Mouse (Mus musculus) ES-Bruce4 (cell line): ENCODE measurements around the gene Olfr399. TPM values are rescaled to one million over a fixed set of nuclear protein-coding genes. Genes with fewer than 3 reads are reported as not detected.

Source experiments
- H3K27ac ChIP-seq: 2 replicates; pipeline ENCODE4 v1.5.1; 2012; ENCODE audit warnings: low read length, inconsistent platforms; ENCODE audit not compliant: insufficient read depth
- H3K27me3 ChIP-seq: 2 replicates; pipeline ENCODE4 v1.6.1; 2012; ENCODE audit warnings: mild to moderate bottlenecking, low read length, inconsistent platforms; ENCODE audit not compliant: control insufficient read depth, poor library complexity, insufficient read depth, severe bottlenecking
- H3K36me3 ChIP-seq: 2 replicates; pipeline ENCODE4 v1.6.1; 2012; ENCODE audit warnings: inconsistent platforms, mild to moderate bottlenecking, low read length, moderate library complexity; ENCODE audit not compliant: control insufficient read depth, poor library complexity, insufficient read depth, severe bottlenecking
- H3K4me1 ChIP-seq: one replicate; pipeline ENCODE4 v1.8.1; 2011; ENCODE audit warnings: low read length; ENCODE audit not compliant: control insufficient read depth, insufficient read depth
- H3K4me3 ChIP-seq: 2 replicates; pipeline ENCODE4 v1.5.1; 2011; ENCODE audit warnings: low read depth, mild to moderate bottlenecking, low read length
- H3K9ac ChIP-seq: 2 replicates; pipeline ENCODE4 v1.6.1; 2012; ENCODE audit warnings: low read depth, mild to moderate bottlenecking, inconsistent platforms; ENCODE audit not compliant: poor library complexity, severe bottlenecking
- H3K9me3 ChIP-seq: replicated peaks from 2 replicates; pipeline ENCODE4 v1.6.1; 2012; ENCODE audit warnings: mild to moderate bottlenecking, low read length, inconsistent platforms; ENCODE audit not compliant: control insufficient read depth, poor library complexity, insufficient read depth, severe bottlenecking
- CTCF ChIP-seq: IDR thresholded peaks from one replicate; pipeline ENCODE4 v1.8.1; 2011; ENCODE audit warnings: low read depth, low read length
- EP300 ChIP-seq: IDR thresholded peaks from 2 replicates; pipeline ENCODE4 v1.6.1; 2011; ENCODE audit warnings: low read depth, low read length; ENCODE audit not compliant: insufficient read depth
- POLR2A ChIP-seq: IDR thresholded peaks from one replicate; pipeline ENCODE4 v1.8.1; 2011; ENCODE audit warnings: low read length; ENCODE audit not compliant: insufficient read depth
- polyA plus RNA-seq: library from polyadenylated mRNA; stranded (reverse); fragments of >200 nt; gene quantifications from 2 replicates; pipeline ENCODE4 v1.2.4, GENCODE M21; 2011; ENCODE audit warnings: low read depth; ENCODE audit not compliant: missing spikeins, insufficient read depth, insufficient read length

Olfr399 gene
- not detected in 2 replicates for polyA plus RNA-seq

GRCm38 (mm10) chr11:74056451-74056850, at the start of gene Olfr399, which contains the start of gene Olfr139:
TSS of gene Olfr399 (minus strand) at chr11:74056615.
TSS of gene Olfr139 (minus strand) at chr11:74056551.
- Histone ChIP-seq H3K4me3 (no peak within 1 kb of the TSS), H3K27ac (no peak within 1 kb of the TSS), H3K9ac (no peak within 1 kb of the TSS), H3K4me1 (no peaks in the 10 kb centered on the region), H3K27me3 (no peaks in the 10 kb centered on the region), H3K9me3 (no peaks in the 10 kb centered on the region), H3K36me3 (no peaks in the 10 kb centered on the region)
- TF ChIP-seq CTCF, result no peak
- TF ChIP-seq POLR2A, result no peak
- no peak for TF ChIP-seq EP300

- H3K9me3 ChIP-seq, result peaks cover 11% of the 10 kb centered on the region
- H3K4me3 ChIP-seq, result no peak overlapping the region
- H3K36me3 ChIP-seq, result no peaks in the 10 kb centered on the region
- TF ChIP-seq CTCF (no peak), POLR2A (no peak), EP300 (no peak)
- H3K27ac ChIP-seq, result no peak overlapping the region
- no peak overlapping the region for H3K9ac ChIP-seq
- H3K4me1 ChIP-seq, result no peaks in the 10 kb centered on the region
- no peaks in the 10 kb centered on the region for H3K27me3 ChIP-seq
Measured at GRCm38 (mm10) chr11:74105066-74105465, 48.7 kb upstream of the Olfr399 start.

- H3K27me3 ChIP-seq, result no peaks in the 10 kb centered on the region
- H3K36me3 ChIP-seq, result no peaks in the 10 kb centered on the region
- TF ChIP-seq CTCF (no peak), POLR2A (no peak), EP300 (no peak)
- no peak overlapping the region for H3K27ac ChIP-seq
- H3K9ac ChIP-seq, result no peak overlapping the region
- H3K9me3 ChIP-seq, result 0 out of 2 replicates have a peak, but pooled peaks cover 3% of the 10 kb centered on the region
- no peaks in the 10 kb centered on the region for H3K4me1 ChIP-seq
- no peak overlapping the region for H3K4me3 ChIP-seq
Measured at GRCm38 (mm10) chr11:74101507-74101906, 45.1 kb upstream of the Olfr399 start.

- Histone ChIP-seq H3K27ac (no peak overlapping the region), H3K4me3 (no peak overlapping the region), H3K36me3 (no peaks in the 10 kb centered on the region), H3K9me3 (0 out of 2 replicates have a peak, but pooled peaks cover 3% of the 10 kb centered on the region), H3K27me3 (no peaks in the 10 kb centered on the region), H3K9ac (no peak overlapping the region), H3K4me1 (no peaks in the 10 kb centered on the region)
- no peak for TF ChIP-seq POLR2A
- TF ChIP-seq EP300, result no peak
- TF ChIP-seq CTCF, result no peak
Measured at GRCm38 (mm10) chr11:74100724-74101123, 44.3 kb upstream of the Olfr399 start.

- no peak within 1 kb of the TSS for H3K9ac ChIP-seq
- no peak within 1 kb of the TSS for H3K27ac ChIP-seq
- no peak within 1 kb of the TSS for H3K4me3 ChIP-seq
- H3K27me3 ChIP-seq, result no peaks in the 10 kb centered on the region
- no peaks in the 10 kb centered on the region for H3K4me1 ChIP-seq
- no peak for TF ChIP-seq CTCF
- TF ChIP-seq POLR2A, result no peak
- TF ChIP-seq EP300, result no peak
- no peaks in the 10 kb centered on the region for H3K9me3 ChIP-seq
- no peaks in the 10 kb centered on the region for H3K36me3 ChIP-seq
Measured at GRCm38 (mm10) chr11:74069655-74070054, 13.2 kb upstream of the Olfr399 start, which contains the start of gene Zfp616. TSS of gene Zfp616 (plus strand) at chr11:74069955.

- no peak for TF ChIP-seq CTCF
- H3K9ac ChIP-seq, result no peak overlapping the region
- no peak overlapping the region for H3K4me3 ChIP-seq
- no peaks in the 10 kb centered on the region for H3K9me3 ChIP-seq
- H3K27me3 ChIP-seq, result no peaks in the 10 kb centered on the region
- H3K27ac ChIP-seq, result no peak overlapping the region
- H3K4me1 ChIP-seq, result no peaks in the 10 kb centered on the region
- H3K36me3 ChIP-seq, result no peaks in the 10 kb centered on the region
Measured at GRCm38 (mm10) chr11:74051347-74051746, 5.1 kb downstream of the Olfr399 start.

Other genes starting within 250 kb of the Olfr399 start
- gene Olfr392, start 239.6 kb downstream of the Olfr399 start, polyA plus RNA-seq, result not detected in 2 replicates
- gene Olfr393, start 205.2 kb downstream of the Olfr399 start, polyA plus RNA-seq, result not detected in 2 replicates
- gene Olfr394, start 165.8 kb downstream of the Olfr399 start, polyA plus RNA-seq, result not detected in 2 replicates
- gene Olfr395, start 147.3 kb downstream of the Olfr399 start, polyA plus RNA-seq, result not detected in 2 replicates
- gene Olfr23, start 119.9 kb downstream of the Olfr399 start, polyA plus RNA-seq, result not detected in 2 replicates
- gene Olfr397, start 95.8 kb downstream of the Olfr399 start, polyA plus RNA-seq, result not detected in 2 replicates
- gene Olfr398, start 66.2 kb downstream of the Olfr399 start, polyA plus RNA-seq, result not detected in 2 replicates
- not detected in 2 replicates for gene Olfr139, start 64 bp downstream of the Olfr399 start, polyA plus RNA-seq
- gene Zfp616, start 13.3 kb upstream of the Olfr399 start, polyA plus RNA-seq, result not detected in 2 replicates
- gene Olfr401, start 57.1 kb upstream of the Olfr399 start, polyA plus RNA-seq, result not detected in 2 replicates
- not detected in 2 replicates for gene Olfr402, start 96.9 kb upstream of the Olfr399 start, polyA plus RNA-seq
- gene Olfr403, start 129.6 kb upstream of the Olfr399 start, polyA plus RNA-seq, result not detected in 2 replicates
- not detected in 2 replicates for gene Olfr43, start 154.8 kb upstream of the Olfr399 start, polyA plus RNA-seq
- gene Olfr406, start 203.2 kb upstream of the Olfr399 start, polyA plus RNA-seq, result not detected in 2 replicates
- gene Olfr59, start 227.1 kb upstream of the Olfr399 start, polyA plus RNA-seq, result not detected in 2 replicates